Mouse (Mus musculus) heart, embryonic 15.5 days (tissue): ENCODE measurements around the gene Erich3. TPM values are rescaled to one million over a fixed set of nuclear protein-coding genes. Genes with fewer than 3 reads are reported as not detected.

Source experiments
- ATAC-seq: fragments of 200-750 bp; cut with Nextera tagmentation; replicated peaks from 2 replicates; pipeline ENCODE4 v1.8.0; 2017; ENCODE audit warnings: low read depth, moderate TSS enrichment; ENCODE audit not compliant: insufficient number of reproducible peaks, insufficient read depth, low FRiP score
- H3K27ac ChIP-seq: fragments of 300-500 bp; sonication (generic); 2 replicates; pipeline ENCODE4 v1.5.1; 2015; ENCODE audit warnings: mild to moderate bottlenecking, inconsistent platforms
- H3K27me3 ChIP-seq: fragments of 300-500 bp; sonication (generic); 2 replicates; pipeline ENCODE4 v1.6.1; 2015; ENCODE audit warnings: inconsistent platforms
- H3K36me3 ChIP-seq: fragments of 300-500 bp; sonication (generic); 2 replicates; pipeline ENCODE4 v1.6.1; 2015; ENCODE audit warnings: mild to moderate bottlenecking, inconsistent platforms
- H3K4me1 ChIP-seq: fragments of 300-500 bp; sonication (generic); replicated peaks from 2 replicates; pipeline ENCODE4 v1.6.1; 2015; ENCODE audit warnings: inconsistent platforms
- H3K4me2 ChIP-seq: fragments of 300-500 bp; sonication (generic); 2 replicates; pipeline ENCODE4 v1.6.1; 2015; ENCODE audit warnings: inconsistent platforms, mild to moderate bottlenecking, moderate library complexity
- H3K4me3 ChIP-seq: fragments of 300-500 bp; sonication (generic); 2 replicates; pipeline ENCODE4 v1.5.1; 2015; ENCODE audit warnings: mild to moderate bottlenecking, inconsistent platforms
- H3K9ac ChIP-seq: fragments of 300-500 bp; sonication (generic); 2 replicates; pipeline ENCODE4 v1.6.1; 2015; ENCODE audit warnings: mild to moderate bottlenecking, inconsistent platforms
- H3K9me3 ChIP-seq: fragments of 300-500 bp; sonication (generic); replicated peaks from 2 replicates; pipeline ENCODE4 v1.6.1; 2016; ENCODE audit warnings: inconsistent platforms
- WGBS: fragments of 180-500 bp; shearing (Covaris S2); methylation state at CpG from one replicate; pipeline ENCODE4 v1.1.7; 2015; ENCODE audit warnings: mixed read lengths; 5-methylcytosine and 5-hydroxymethylcytosine counted together
- polyA plus RNA-seq: library from polyadenylated mRNA; unstranded; fragments of >200 nt; fragmentation: Nextera tagmentation; extraction: Ambion mirVana; gene quantifications from 2 replicates; pipeline ENCODE4 v1.2.1, GENCODE M21; 2015

Gene Erich3
- polyA plus RNA-seq, 1 experiment from 2014 or later: 0.15 TPM

- H3K9ac ChIP-seq: no peak overlapping the region
- no peak for ATAC-seq
- 57% methylated on average over 7 of the region's 7 CpGs for WGBS
- H3K4me3 ChIP-seq: no peak overlapping the region
- H3K4me2 ChIP-seq: no peak overlapping the region
- H3K36me3 ChIP-seq: no peaks in the 10 kb centered on the region
- H3K27me3 ChIP-seq: no peaks in the 10 kb centered on the region
- H3K4me1 ChIP-seq: no peaks in the 10 kb centered on the region
- H3K27ac ChIP-seq: no peak overlapping the region
- H3K9me3 ChIP-seq: no peaks in the 10 kb centered on the region
Measured at GRCm38 (mm10) chr3:154723198-154723597, 59.5 kb downstream of the Erich3 start.

- ATAC-seq: no peak
- H3K27ac ChIP-seq: no peak overlapping the region
- H3K4me2 ChIP-seq: no peak overlapping the region
- no peaks in the 10 kb centered on the region for H3K27me3 ChIP-seq
- no peak overlapping the region for H3K9ac ChIP-seq
- no peak overlapping the region for H3K4me3 ChIP-seq
- no peaks in the 10 kb centered on the region for H3K9me3 ChIP-seq
- no peaks in the 10 kb centered on the region for H3K36me3 ChIP-seq
- WGBS: 85% methylated on average over 10 of the region's 10 CpGs
- no peaks in the 10 kb centered on the region for H3K4me1 ChIP-seq
Measured at GRCm38 (mm10) chr3:154731431-154731830, 67.8 kb downstream of the Erich3 start.

GRCm38 (mm10) chr3:154741496-154741895 lies 77.8 kb downstream of the Erich3 start:
- WGBS: 86% methylated on average over 5 of the region's 5 CpGs
- Histone ChIP-seq H3K36me3 (no peaks in the 10 kb centered on the region), H3K4me1 (no peaks in the 10 kb centered on the region), H3K9ac (no peak overlapping the region), H3K4me3 (no peak overlapping the region), H3K27me3 (no peaks in the 10 kb centered on the region), H3K9me3 (no peaks in the 10 kb centered on the region), H3K4me2 (no peak overlapping the region), H3K27ac (no peak overlapping the region)
- ATAC-seq: no peak

GRCm38 (mm10) chr3:154742927-154743326 lies 79.3 kb downstream of the Erich3 start:
- Histone ChIP-seq H3K4me1 (no peaks in the 10 kb centered on the region), H3K27me3 (no peaks in the 10 kb centered on the region), H3K36me3 (no peaks in the 10 kb centered on the region), H3K9ac (no peak overlapping the region), H3K4me2 (no peak overlapping the region), H3K27ac (no peak overlapping the region), H3K9me3 (no peaks in the 10 kb centered on the region), H3K4me3 (no peak overlapping the region)
- no peak for ATAC-seq
- WGBS: 68% methylated on average over 5 of the region's 5 CpGs

GRCm38 (mm10) chr3:154744317-154744716 lies 80.7 kb downstream of the Erich3 start:
- Histone ChIP-seq H3K4me2 (no peak overlapping the region), H3K4me3 (no peak overlapping the region), H3K36me3 (no peaks in the 10 kb centered on the region), H3K9ac (no peak overlapping the region), H3K4me1 (no peaks in the 10 kb centered on the region), H3K9me3 (no peaks in the 10 kb centered on the region), H3K27ac (no peak overlapping the region), H3K27me3 (no peaks in the 10 kb centered on the region)
- WGBS: 87% methylated on average over 2 of the region's 2 CpGs
- ATAC-seq: no peak

- H3K4me2 ChIP-seq: no peak overlapping the region
- no peaks in the 10 kb centered on the region for H3K36me3 ChIP-seq
- H3K27me3 ChIP-seq: no peaks in the 10 kb centered on the region
- no peaks in the 10 kb centered on the region for H3K9me3 ChIP-seq
- no peaks in the 10 kb centered on the region for H3K4me1 ChIP-seq
- H3K9ac ChIP-seq: no peak overlapping the region
- ATAC-seq: no peak
- H3K4me3 ChIP-seq: no peak overlapping the region
- no peak overlapping the region for H3K27ac ChIP-seq
- 38% methylated on average over 3 of the region's 3 CpGs for WGBS
Measured at GRCm38 (mm10) chr3:154754505-154754904, 90.8 kb downstream of the Erich3 start.

- Histone ChIP-seq H3K27ac (no peak overlapping the region), H3K9ac (no peak overlapping the region), H3K4me2 (no peak overlapping the region), H3K27me3 (no peaks in the 10 kb centered on the region), H3K4me3 (no peak overlapping the region), H3K4me1 (no peaks in the 10 kb centered on the region), H3K9me3 (no peaks in the 10 kb centered on the region), H3K36me3 (no peaks in the 10 kb centered on the region)
- 87% methylated on average over 3 of the region's 3 CpGs for WGBS
- no peak for ATAC-seq
Measured at GRCm38 (mm10) chr3:154755225-154755624, 91.6 kb downstream of the Erich3 start.

GRCm38 (mm10) chr3:154758089-154758488 lies 94.4 kb downstream of the Erich3 start:
- Histone ChIP-seq H3K9me3 (no peaks in the 10 kb centered on the region), H3K27me3 (no peaks in the 10 kb centered on the region), H3K36me3 (no peaks in the 10 kb centered on the region), H3K4me1 (no peaks in the 10 kb centered on the region), H3K4me2 (no peak overlapping the region), H3K27ac (no peak overlapping the region), H3K9ac (no peak overlapping the region), H3K4me3 (no peak overlapping the region)
- no peak for ATAC-seq
- WGBS: 82% methylated on average over 3 of the region's 3 CpGs

GRCm38 (mm10) chr3:154761108-154761507 lies 97.4 kb downstream of the Erich3 start:
- Histone ChIP-seq H3K4me2 (no peak overlapping the region), H3K9me3 (no peaks in the 10 kb centered on the region), H3K4me3 (no peak overlapping the region), H3K27ac (no peak overlapping the region), H3K4me1 (no peaks in the 10 kb centered on the region), H3K9ac (no peak overlapping the region), H3K36me3 (no peaks in the 10 kb centered on the region), H3K27me3 (no peaks in the 10 kb centered on the region)
- 81% methylated on average over 3 of the region's 3 CpGs for WGBS
- ATAC-seq: no peak

GRCm38 (mm10) chr3:154763374-154763773 lies 99.7 kb downstream of the Erich3 start:
- no peak overlapping the region for H3K27ac ChIP-seq
- H3K9me3 ChIP-seq: no peaks in the 10 kb centered on the region
- no peaks in the 10 kb centered on the region for H3K36me3 ChIP-seq
- ATAC-seq: no peak
- no peaks in the 10 kb centered on the region for H3K27me3 ChIP-seq
- H3K4me2 ChIP-seq: no peak overlapping the region
- 50% methylated on average over 9 of the region's 9 CpGs for WGBS
- H3K4me1 ChIP-seq: no peaks in the 10 kb centered on the region
- no peak overlapping the region for H3K4me3 ChIP-seq
- H3K9ac ChIP-seq: no peak overlapping the region

- Histone ChIP-seq H3K36me3 (no peaks in the 10 kb centered on the region), H3K4me3 (no peak overlapping the region), H3K27me3 (no peaks in the 10 kb centered on the region), H3K9ac (no peak overlapping the region), H3K9me3 (no peaks in the 10 kb centered on the region), H3K4me2 (no peak overlapping the region), H3K4me1 (no peaks in the 10 kb centered on the region), H3K27ac (no peak overlapping the region)
- 87% methylated on average over 7 of the region's 7 CpGs for WGBS
- no peak for ATAC-seq
Measured at GRCm38 (mm10) chr3:154764115-154764514, 100.5 kb downstream of the Erich3 start.

GRCm38 (mm10) chr3:154766321-154766720 lies 102.7 kb downstream of the Erich3 start:
- no peak for ATAC-seq

More at GRCm38 (mm10) chr3:154766321-154766720, 102.7 kb downstream of the Erich3 start:
- Histone ChIP-seq H3K27ac (no peak overlapping the region), H3K9ac (no peak overlapping the region), H3K4me2 (no peak overlapping the region), H3K36me3 (no peaks in the 10 kb centered on the region), H3K4me3 (no peak overlapping the region), H3K4me1 (no peaks in the 10 kb centered on the region), H3K9me3 (no peaks in the 10 kb centered on the region), H3K27me3 (no peaks in the 10 kb centered on the region)
- 84% methylated on average over 4 of the region's 4 CpGs for WGBS
